Mouse (Mus musculus): ENCODE results near the gene Hspb3.

GRCm38 (mm10) chr13:113701185-113701584, 37.7 kb upstream of the Hspb3 start:
- TF ChIP-seq POLR2A (IDR thresholded peaks at IDR 0.05; ENCODE audit: insufficient read length, low read depth) (no peak), MAX (IDR thresholded peaks at IDR 0.05; ENCODE audit: low read depth) (no peak), E2F4 (IDR thresholded peaks at IDR 0.05; ENCODE audit: insufficient read depth) (no peak), TCF12 (IDR thresholded peaks at IDR 0.05; ENCODE audit: insufficient read depth, poor library complexity, severe bottlenecking) (no peak), SRF (IDR thresholded peaks at IDR 0.05; ENCODE audit: control insufficient read depth, insufficient read length, low read depth) (no peak), USF1 (IDR thresholded peaks at IDR 0.05; ENCODE audit: low read depth) (no peak), MYOG (IDR thresholded peaks at IDR 0.05; ENCODE audit: control insufficient read depth in 1 of 3, insufficient read depth in 1 of 3, insufficient read length in 2 of 3, low read depth in 2 of 3) (no peak), MYOD1 (IDR thresholded peaks at IDR 0.05; ENCODE audit: control insufficient read depth in 1 of 3, insufficient read length in 2 of 3, low read depth in 2 of 3) (no peak), POLR2AphosphoS2 (IDR thresholded peaks at IDR 0.05; ENCODE audit: insufficient read length, low read depth) (no peak)

Data from myocyte (in vitro differentiated cells).